Mouse (Mus musculus): ENCODE measurements around the gene Olfr834. TPM values are rescaled to one million over a fixed set of nuclear protein-coding genes. Genes with fewer than 3 reads are reported as not detected.

Gene Olfr834
- not detected for polyA plus RNA-seq (2014; fragmentation: Illumina TruSeq; extraction: RNeasy Lipid Tissue Mini Kit (QIAGEN cat#74804); ENCODE audit: low read depth, low replicate concordance)

DNA sequence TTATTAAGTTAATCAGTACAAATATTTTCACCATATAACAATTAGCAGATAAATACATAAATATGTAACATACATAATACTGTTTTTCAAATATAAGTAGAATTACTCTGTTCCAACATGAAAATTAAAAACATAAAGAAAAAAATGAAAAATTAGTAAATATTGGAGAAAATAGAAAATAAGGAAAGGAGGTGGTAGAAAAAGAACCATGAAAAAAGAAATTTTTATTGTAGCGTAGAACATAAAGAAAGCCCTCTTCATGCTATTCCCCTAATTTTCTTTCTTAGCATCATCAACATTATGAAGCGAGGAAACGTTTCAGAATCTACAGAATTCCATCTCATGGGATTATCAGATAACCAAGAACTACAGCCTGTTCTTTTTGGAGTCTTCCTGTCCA lies at the start of gene Olfr834:
Gene Olfr834, plus strand, starts transcription at position 301 of the 400 bp plus-strand sequence.

DNA sequence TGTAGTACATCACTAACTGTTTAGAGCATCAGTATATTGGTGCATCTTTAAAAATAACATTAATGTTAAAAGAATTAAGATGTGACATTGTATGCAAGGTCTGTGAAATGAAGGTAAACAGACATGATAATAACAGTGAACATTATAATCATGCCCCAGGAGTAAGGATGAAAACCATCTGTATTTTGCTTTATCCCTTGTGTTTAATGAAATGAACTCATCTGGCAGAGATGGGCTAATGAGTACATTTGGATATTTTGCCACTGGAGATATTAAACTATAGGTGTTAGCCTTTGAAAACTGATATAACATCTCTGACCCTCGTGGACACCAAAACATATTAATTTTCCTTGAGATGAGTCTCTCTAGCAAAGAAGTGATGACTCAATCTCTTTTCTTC lies 44.6 kb downstream of the Olfr834 start, which contains the start of gene Olfr835:
Gene Olfr835, plus strand, starts transcription at position 301 of the 400 bp plus-strand sequence.

Other genes with a start within 250 kb of the Olfr834 start
- 3.5 TPM for gene Olfr24, start 224.0 kb upstream of the Olfr834 start, polyA plus RNA-seq (2014; fragmentation: Illumina TruSeq; extraction: RNeasy Lipid Tissue Mini Kit (QIAGEN cat#74804); ENCODE audit: low read depth, low replicate concordance)
- not detected for gene Olfr828, start 168.5 kb upstream of the Olfr834 start, polyA plus RNA-seq (2014; fragmentation: Illumina TruSeq; extraction: RNeasy Lipid Tissue Mini Kit (QIAGEN cat#74804); ENCODE audit: low read depth, low replicate concordance)
- not detected for gene Olfr829, start 133.1 kb upstream of the Olfr834 start, polyA plus RNA-seq (2014; fragmentation: Illumina TruSeq; extraction: RNeasy Lipid Tissue Mini Kit (QIAGEN cat#74804); ENCODE audit: low read depth, low replicate concordance)
- gene Olfr830, start 113.3 kb upstream of the Olfr834 start, polyA plus RNA-seq (2014; fragmentation: Illumina TruSeq; extraction: RNeasy Lipid Tissue Mini Kit (QIAGEN cat#74804); ENCODE audit: low read depth, low replicate concordance): not detected
- gene Olfr832, start 50.9 kb upstream of the Olfr834 start, polyA plus RNA-seq (2014; fragmentation: Illumina TruSeq; extraction: RNeasy Lipid Tissue Mini Kit (QIAGEN cat#74804); ENCODE audit: low read depth, low replicate concordance): not detected
- gene Olfr835, start 44.7 kb downstream of the Olfr834 start, polyA plus RNA-seq (2014; fragmentation: Illumina TruSeq; extraction: RNeasy Lipid Tissue Mini Kit (QIAGEN cat#74804); ENCODE audit: low read depth, low replicate concordance): not detected
- gene Olfr836, start 132.4 kb downstream of the Olfr834 start, polyA plus RNA-seq (2014; fragmentation: Illumina TruSeq; extraction: RNeasy Lipid Tissue Mini Kit (QIAGEN cat#74804); ENCODE audit: low read depth, low replicate concordance): 0.08 TPM
- gene Olfr837, start 148.3 kb downstream of the Olfr834 start, polyA plus RNA-seq (2014; fragmentation: Illumina TruSeq; extraction: RNeasy Lipid Tissue Mini Kit (QIAGEN cat#74804); ENCODE audit: low read depth, low replicate concordance): not detected
- not detected for gene Olfr839-ps1, start 189.3 kb downstream of the Olfr834 start, polyA plus RNA-seq (2014; fragmentation: Illumina TruSeq; extraction: RNeasy Lipid Tissue Mini Kit (QIAGEN cat#74804); ENCODE audit: low read depth, low replicate concordance)